Mouse (Mus musculus) left cerebral cortex, postnatal 14 days (tissue): ENCODE results near the gene Alppl2. TPM values are rescaled to one million over a fixed set of nuclear protein-coding genes. Genes with fewer than 3 reads are reported as not detected.
A peak's percentile ranks its signal among the peaks of the same experiment; 100 is the strongest.

Experiments
- DNase-seq, 2 experiments: peaks; one replicate each; pipeline ENCODE4 v3.0.0; 2021 to 2022; ENCODE audit warnings: low spot score in 2 of 2, mixed read lengths in 1 of 2
- intact Hi-C: fragments of 180-260 bp; cut with DNase I; formaldehyde crosslinking; loops from one replicate; pipeline ENCODE4 v1.15.1; 2025
- long read RNA-seq, 2 experiments: library from polyadenylated mRNA; stranded (forward); transcript quantifications; one replicate each; pipeline ENCODE4 v2.0.0; 2021
- total RNA-seq, 2 experiments: library from RNA; stranded (reverse); gene quantifications; 2 replicates each; pipeline ENCODE4 v1.2.3; 2021

Alppl2 gene
- total RNA-seq: not detected
- long read RNA-seq, experiment 1: 0 reads
- long read RNA-seq, experiment 2: 0 reads

DNA sequence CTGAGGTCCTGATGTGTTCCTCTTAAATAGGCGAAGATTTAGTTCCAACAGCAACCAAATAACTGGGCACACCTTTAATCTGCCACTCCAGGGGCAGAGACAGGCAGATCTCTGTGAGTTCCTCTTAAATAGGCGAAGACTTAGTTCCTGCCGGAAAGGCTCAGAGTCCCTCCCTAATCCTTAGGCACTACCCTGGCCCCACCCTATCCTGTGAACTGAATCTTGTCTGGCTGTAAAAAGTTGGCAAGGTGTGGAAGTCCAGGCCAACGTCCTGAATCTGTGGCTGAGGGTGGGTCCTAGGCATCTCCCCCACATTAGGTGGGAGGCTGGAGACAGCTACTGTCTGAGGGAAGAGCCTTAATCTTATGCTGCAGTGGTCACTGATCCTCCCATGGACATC is at the start of gene Alppl2:
Gene Alppl2 (minus strand): TSS at position 101 of the 400 bp plus-strand sequence.
- intact Hi-C loops: no loop called here

DNA sequence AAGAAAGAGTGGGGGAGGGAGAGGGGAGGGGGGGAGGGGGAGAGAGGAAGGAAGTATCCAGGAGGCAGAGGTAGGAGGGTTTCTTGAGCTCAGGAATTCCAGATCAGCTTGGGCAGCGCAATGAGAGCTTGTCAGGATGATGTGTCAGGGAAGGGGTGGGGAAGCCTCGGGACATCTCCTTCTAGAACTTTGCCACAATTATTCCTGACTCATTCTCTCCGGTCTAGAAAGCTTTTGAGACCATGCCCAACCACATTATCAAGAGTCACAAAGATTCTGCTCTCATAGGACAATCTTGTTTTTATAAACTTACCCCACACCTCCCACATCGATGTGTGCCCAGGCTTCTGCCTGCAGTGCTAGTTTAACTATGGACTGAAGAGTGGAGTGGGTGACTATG is 42.1 kb upstream of the Alppl2 start:
- intact Hi-C loops: no loop called here
- DNase-seq: no peak

More for the DNA sequence above, at the start of gene Alppl2:
- no peak for DNase-seq

DNA sequence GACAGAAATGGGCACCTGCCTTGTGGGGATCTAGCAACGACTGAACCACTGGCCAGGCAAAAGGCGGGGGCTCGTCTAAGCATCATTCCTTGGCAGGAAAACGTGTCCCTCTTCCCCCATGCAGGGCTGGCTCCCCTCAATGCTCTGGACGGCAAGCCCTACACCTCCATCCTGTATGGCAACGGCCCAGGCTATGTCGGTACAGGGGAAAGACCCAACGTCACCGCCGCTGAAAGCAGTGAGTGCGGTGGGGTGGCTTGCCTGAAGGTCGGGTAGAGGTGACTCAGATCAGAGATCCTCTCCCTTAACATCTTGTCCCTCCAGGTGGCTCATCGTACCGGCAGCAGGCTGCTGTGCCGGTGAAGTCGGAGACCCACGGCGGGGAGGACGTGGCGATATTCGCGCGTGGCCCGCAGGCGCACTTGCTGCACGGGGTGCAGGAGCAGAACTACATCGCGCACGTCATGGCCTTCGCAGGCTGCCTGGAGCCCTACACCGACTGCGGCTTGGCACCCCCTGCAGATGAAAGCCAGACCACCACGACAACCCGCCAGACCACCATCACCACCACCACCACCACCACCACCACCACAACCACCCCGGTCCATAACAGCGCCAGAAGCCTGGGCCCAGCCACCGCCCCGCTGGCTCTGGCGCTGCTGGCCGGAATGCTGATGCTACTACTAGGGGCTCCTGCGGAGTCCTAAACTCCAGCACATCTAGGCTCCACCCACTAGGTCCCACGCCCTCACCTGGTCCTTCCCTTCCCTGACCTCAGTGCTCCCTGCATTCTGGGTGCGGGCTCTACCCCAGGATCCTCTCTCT is 37.7 kb upstream of the Alppl2 start:
- intact Hi-C loops: no loop called here
- DNase-seq: peak; percentile 30 to 45

DNA sequence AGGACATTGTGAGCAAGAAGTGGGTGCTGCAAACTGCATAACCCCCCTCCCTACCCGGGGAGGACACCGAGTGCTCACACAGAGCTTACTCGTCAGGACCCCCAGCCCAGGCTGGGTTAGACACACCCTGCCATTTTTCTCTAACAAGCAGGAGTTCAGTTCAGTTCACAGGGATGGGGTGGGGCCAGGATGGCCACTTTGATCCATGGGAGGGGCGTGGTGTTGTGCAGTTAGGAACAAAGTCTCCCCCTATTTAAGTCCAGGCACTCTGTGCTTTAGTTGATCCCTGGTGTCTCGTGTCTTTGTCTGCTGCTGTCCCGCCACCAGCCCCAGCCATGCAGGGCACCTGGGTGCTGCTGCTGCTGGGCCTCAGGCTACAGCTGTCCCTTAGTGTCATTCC is 34.9 kb upstream of the Alppl2 start, which contains the start of gene Akp3:
Gene Akp3 (plus strand): TSS at position 301 of the 400 bp plus-strand sequence.
- no peak for DNase-seq
- intact Hi-C loops: no loop called here

DNA sequence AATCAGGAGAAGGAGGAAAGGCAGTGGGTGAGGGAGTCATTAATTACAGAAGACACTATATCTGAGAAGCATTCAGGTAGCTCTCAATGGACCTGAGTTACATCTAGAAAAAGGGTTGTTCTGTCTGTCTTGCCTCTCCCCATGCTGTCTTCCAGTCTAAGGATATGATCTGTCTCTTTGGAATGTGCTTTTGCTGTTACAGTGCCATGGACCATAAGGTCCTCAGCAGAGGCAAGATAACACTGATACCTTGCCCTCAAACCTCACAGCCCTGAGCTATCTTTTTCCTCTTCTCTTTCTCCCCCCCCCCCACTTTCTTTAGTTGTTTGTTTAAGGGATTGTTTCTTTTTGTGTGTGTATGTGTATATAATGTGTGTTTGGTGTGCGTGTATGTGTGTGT is 25.1 kb upstream of the Alppl2 start:
- intact Hi-C loops: no loop called here
- no peak for DNase-seq

DNA sequence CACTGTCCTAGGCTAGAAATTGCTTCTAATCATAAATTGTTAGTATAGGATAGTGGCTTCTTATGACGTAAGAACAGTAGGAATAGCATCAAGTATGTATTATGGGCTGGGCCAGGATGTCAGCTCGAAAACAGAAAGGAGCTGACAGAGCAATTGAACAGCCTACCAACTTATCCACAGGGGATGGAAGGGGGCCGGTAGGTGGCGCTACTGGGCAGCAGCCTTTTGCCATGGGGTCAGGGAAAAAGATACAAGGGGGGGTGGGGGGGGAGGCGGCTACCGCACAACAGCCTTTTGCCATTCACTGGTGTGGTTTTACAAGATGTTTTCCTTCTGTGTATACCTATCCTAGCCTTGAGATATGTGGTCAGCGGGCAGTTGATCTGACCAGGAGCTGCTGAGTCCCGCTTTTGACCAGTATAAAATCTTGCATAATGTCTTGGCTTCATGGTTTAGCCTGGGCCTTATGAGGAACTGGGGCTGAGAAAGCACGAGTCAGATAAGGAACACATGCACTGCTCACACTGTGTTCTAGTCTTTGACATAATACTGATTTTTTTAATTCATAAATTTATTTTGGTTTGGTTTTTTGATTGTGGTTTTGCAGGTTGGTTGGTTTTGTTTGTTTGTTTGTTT is 22.1 kb upstream of the Alppl2 start:
- intact Hi-C loops: no loop called here
- DNase-seq: peak in 1 of 2 experiments; percentile 20

DNA sequence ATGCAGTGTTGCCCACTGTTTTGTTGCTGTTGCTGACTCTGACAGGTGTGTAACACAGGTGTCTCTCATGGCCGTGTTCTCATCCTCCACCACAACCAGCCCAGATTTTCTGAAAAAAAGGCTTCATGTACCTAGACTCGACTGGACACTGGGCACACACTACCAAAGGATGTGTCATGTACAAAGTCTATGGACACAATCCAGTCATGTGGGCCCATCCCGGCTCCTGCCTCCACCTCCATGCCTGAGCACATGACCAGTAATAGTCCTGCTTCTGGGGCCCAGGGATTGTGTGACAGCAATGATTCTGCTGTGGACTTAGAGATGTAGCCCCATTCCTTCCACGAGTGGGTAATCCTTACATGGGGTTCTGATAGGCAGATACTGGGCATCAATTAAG is 18.8 kb upstream of the Alppl2 start:
- DNase-seq: no peak
- intact Hi-C loops: no loop called here

DNA sequence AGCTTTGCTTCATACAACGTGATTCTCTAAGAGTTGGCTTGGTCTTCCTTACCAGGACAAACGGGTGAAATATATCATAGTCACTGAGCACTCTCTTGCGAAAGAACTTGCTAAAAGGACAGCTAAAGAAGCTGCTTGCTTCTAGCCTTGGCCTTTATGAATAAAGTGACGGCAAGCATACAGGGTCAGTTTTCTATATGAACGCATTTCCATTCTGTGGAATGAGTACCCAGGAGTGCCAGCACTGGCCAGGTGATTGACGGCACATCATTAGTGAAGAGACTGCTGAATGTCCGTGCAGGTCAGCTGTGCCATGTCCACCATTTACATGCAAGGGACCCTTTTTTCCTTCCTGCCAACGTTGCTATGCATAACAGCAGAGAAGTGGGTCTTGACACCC is 16.8 kb upstream of the Alppl2 start:
- no peak for DNase-seq
- intact Hi-C loops: no loop called here

DNA sequence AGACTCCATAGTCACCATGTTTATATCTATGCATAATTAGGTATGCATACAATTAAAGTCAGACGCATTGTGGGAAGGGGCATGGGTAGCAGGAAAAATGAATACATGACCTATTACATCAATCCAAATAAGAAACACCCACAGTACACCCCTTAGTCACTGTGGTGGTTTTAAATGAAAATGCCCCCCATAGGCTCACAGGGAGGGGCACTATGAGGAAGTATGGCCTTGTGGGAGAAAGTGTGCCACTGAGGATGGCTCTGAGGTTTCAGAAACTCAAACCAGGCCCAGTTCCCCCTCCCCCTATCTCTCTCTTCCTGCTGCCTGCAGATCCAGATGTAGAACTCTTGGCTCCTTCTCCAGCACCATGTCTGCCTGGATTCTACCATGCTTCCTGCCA is 14.2 kb upstream of the Alppl2 start:
- intact Hi-C loops: no loop called here
- DNase-seq: no peak

DNA sequence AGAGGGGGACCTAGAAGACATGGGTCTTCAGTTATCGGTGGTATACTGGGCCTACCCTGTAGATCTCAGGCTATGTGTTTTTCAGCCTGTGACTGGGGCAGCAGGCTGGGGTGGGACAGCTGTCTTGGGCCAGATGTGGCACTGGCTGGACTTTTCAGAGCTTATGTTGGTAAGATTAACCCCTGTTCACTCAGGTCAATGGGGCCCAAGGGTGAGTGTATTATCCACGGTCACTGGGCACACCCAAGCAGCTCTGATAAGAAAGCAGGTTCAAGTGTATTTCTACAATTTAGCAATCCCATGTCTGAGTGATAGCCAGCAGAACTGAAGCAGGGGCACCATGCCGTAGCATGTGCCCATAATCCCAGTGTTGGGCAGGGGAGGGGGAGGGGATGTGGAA is 12.4 kb upstream of the Alppl2 start:
- intact Hi-C loops: no loop called here
- DNase-seq: no peak

DNA sequence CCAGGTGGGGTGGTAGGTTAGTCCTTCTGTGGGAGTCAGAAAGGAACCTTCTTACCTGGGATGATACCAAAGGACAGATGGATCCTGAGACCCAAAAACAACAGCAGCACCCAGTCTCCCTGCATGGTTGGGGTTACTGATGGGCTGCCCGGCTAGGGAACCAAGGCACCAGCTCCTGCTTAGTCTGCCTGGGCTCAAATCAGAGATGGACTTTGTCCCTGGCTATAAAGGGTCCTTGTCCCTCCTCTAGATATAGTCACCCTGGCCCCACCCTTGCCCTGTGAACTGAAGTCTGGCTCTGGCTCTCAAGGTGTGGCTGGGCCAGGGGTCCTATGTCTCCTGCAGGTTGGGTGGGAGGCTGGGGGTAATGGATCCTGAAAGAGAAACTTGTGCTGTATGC is 11.7 kb upstream of the Alppl2 start, which contains the start of gene Alpi:
Gene Alpi (minus strand): TSS at position 196 of the 400 bp plus-strand sequence.
- intact Hi-C loops: no loop called here
- DNase-seq: no peak

DNA sequence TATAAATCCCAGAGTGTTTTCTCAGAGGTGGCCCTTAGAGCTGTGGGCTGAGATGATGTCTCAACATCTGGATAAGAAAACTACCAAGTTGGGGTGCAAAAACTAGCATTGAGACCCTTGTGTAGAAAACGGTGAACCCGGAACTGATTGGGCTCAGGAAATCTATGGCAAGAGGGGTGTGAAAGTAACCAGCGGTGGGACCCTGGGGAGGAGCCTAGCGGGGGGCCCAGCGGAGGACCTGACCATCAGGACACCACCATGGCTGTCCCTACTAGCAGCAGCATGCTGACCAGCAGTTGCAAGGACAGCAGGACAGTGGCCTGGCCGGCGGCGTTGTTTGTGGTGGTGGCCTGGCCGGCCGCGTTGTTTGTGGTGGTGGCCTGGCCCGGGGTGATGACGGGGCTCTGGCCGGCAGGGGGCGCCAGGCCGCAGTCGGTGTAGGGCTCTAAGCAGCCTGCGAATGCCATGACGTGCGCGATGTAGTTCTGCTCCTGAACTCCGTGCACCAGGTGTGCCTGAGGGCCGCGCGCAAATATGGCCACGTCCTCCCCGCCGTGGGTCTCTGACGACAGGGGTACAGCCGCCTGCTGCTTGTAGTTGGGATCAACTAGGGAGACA is 8.7 kb upstream of the Alppl2 start:
- intact Hi-C loops: no loop called here
- peak; percentile 14 to 35 for DNase-seq

DNA sequence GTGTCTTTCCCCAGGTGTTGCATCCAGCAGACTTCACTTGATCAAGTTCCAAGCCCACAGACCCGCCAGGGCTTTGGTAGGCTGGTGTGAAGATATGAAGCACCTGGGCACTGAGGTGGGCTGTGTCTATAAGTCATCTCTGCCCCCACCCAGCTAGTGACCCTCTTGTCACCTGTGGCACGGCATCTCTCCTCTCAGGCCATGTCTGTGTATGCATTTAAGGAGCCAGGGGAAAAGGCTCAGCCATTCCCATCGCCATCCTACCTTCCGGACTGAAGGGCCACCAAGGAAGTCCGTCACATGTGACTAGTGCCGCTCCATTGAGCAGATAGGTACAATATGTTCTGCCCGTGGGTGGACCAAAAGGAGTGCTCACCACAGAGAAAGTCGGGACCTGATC is 5.9 kb upstream of the Alppl2 start:
- intact Hi-C loops: no loop called here
- no peak for DNase-seq

DNA sequence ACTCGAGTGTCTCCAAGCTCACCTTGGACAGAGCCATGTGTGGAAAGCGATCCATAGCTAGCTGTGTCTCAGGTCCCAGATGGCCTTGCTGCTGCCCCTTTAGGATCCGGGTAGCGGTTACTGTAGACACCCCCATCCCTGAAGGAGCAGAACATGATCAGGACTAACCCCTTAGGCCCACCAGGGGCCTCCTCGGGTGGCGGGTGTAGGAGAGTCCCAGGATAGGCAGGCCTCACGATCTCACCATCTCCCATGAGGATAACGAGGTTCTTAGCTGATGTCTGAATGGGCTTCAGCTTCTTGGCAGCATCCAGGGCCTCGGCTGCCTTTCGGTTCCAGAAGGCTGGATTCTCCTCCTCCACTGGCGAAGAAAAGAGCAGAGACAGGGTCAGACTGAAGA is 477 bp downstream of the Alppl2 start:
- intact Hi-C loops: no loop called here
- DNase-seq: no peak

DNA sequence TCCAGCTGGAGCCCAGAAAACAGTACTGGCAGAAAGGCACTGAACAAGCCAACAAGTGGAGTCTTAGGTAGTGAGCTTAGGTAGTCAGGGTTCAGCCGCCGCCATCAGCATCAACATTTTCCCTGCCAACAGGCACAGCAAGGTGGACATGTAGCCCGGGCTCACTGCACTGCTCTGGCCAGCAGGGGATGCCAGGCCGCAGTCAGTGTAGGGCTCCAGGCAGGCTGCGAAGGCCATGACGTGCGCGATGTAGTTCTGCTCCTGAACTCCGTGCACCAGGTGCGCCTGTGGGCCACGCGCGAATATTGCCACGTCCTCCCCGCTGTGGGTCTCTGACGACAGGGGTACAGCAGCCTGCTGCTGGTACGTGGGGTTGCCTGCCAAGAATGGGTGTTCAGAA is 2.8 kb downstream of the Alppl2 start:
- DNase-seq: no peak
- intact Hi-C loops: no loop called here

DNA sequence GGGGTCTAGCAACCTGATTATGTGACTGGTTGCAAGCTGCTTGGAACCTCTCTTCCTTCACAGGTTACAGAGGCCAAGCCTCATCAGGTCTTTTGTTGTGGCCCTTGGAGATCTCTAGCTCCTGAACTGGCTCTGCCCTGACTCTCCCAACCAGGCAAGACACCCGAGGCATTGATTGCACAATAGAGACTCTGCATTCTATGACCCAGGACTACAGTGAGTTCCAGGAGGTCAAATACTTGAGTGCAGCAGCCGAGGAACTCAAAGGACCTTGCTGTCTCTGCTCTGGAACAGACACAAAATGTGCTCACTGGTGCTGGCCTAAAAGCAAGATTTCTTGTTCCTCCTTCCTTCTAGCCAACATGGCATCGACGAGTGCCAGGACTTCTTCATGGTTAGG is 3.5 kb downstream of the Alppl2 start:
- intact Hi-C loops: no loop called here
- DNase-seq: no peak

DNA sequence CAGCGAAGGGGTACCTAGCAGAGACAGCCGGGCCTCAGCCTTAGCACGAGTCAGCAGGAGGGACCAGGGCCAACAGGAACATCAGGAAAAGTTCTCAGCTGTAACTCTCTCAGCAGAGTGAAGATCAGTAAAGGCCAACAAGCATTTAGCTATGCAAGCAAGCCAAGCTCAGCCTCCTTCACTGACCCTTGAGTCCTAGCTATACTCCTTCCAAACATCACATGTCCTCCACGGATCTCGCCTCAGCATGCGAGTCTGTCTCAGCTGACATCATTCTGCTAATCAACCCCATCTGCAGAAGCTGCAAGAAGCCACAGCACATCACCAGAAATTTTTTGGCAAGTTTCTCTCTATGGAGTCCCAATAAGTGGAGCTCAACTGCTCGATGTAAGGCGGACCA is 16.0 kb downstream of the Alppl2 start:
- intact Hi-C loops: no loop called here
- DNase-seq: no peak

DNA sequence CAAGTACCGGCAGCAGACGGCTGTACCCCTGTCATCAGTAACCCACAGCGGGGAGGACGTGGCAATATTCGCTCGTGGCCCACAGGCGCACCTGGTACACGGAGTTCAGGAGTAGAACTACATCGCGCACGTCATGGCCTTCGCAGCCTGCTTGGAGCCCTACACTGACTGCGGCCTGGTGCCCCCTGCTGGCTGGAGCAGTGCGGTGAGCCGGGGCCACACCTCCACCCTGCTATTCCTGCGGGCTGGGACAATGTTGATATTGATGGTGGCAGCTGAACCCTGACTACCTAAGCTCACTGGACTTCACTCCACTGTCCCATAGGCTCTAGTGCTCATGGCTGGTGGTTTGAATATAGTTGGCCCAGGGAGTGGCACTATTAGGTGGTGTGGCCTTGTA is 19.0 kb downstream of the Alppl2 start:
- intact Hi-C loops: no loop called here
- no peak for DNase-seq

DNA sequence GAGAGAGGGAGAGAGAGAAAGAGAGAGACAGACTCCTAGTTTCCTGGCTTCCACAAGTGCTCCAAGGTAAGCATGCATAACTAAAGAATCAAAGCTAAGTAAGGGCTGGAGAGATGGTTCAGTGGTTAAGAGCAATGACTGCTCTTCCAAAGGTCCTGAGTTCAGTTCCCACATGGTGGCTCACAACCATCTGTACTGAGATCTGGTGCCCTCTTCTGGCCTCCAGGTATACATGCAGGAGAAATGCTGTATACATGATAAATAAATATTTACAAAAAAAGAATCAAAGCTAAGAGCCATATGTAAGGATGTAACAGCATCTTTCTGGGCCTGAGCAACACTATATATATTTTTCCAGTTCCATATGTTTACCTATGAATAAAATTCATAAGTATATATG is 28.8 kb downstream of the Alppl2 start:
- no peak for DNase-seq
- intact Hi-C loops: no loop called here

DNA sequence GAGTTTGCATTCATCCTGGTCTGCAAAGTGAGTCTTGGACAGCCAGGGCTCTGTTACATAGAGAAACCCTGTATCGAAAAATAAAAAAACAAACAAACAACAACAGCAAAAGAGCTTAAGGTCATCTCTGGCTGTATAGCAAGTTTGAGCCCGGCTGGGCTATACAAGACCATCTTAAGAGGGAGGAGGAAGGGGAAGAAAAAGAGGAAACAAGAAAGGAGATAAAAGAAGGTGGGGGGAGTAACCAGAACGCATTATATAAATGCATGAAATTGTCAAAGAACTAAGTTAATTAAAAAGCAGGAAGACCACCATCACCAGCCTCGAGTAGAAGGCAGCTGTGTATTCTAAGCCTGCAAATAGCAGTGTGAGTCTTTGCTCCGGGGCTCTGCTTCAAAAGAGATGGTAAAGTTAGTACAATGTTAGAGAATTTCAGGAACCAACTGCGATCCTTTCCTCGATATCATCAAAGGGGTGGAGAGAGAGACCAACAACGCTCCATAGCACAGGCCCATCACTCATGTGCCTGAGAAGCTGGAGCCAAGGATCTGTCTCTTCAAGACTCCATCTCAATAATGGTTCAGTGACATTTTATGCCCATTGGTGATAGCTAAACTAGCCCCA is 30.6 kb downstream of the Alppl2 start:
- DNase-seq: no peak
- intact Hi-C loops: no loop called here
